Mouse (Mus musculus): ENCODE measurements around the gene Sft2d1.

DNA sequence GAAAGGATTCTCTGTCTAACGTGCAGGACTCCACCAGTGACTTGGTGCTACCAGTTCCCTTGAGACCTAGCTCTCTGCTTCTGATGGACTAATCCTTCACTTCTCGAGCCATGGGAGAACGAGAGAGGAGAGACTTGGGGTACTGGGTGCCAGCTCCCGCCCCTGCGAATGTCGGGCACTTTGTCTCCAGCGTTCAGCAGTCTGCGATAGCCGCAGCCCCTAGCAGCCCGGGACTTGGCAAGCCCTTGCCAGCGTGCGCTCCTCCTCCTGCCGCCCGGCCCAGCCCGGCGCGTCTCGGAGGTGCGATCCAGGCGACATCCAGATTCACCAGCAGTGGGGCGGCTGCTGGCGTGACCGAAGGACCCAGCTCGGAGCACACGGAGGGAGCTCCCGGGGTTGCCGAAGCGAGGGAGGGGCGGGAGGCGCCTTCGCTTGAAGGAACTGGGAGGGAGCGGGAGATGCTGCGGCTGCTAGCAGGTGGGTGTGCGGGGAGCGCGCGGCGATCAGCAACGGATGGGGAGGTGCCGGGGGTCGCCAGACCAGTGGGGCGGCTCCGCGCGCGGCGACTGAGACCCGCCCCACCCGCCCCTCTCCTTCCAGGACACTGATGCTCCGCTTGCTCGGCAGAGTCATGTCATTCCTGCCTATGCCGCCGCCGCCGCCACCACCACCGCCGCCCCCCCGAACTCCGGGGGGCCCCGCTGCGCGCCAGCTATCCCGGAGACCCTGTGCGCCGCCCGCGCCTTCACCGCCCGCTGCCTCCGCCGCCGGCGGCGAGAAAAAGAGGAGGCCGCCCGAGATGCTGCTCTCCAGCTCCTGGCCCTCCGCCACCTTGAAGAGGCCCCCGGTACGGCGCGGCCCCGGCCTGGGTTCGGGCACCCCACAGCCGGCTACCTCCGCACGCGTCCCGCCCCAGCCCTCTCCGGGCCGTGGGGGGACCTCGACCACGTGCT, 29.8 kb downstream of the Sft2d1 start:
- TF ChIP-seq CTCF (IDR thresholded peaks at IDR 0.05; ENCODE audit: low read depth, low read length) (no peak), POLR2A (IDR thresholded peaks at IDR 0.05; ENCODE audit: extremely low read depth, insufficient read depth, low read length) (no peak)

Measured in liver, adult 2 months (tissue).